Mouse (Mus musculus): ENCODE measurements around the gene Limch1.

DNA sequence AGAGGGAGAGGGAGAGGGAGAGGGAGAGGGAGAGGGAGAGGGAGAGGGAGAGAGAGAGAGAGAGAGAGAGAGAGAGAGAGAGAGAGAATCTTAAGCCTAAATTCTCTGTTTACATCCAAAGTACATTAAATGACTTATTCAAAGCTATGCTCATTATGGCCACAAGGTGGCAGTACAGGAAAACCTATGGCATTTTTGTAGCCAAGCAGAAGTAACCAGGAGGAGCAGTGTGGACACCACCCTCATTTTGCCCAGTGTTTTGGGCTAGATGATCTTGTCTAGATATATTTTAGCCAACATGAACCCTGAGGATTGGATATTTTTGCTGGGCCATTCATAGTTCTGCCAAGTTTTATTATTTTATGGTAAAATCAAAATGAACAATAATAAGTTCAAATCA, 48.5 kb upstream of the Limch1 start:
- TF ChIP-seq CTCF (IDR thresholded peaks at IDR 0.05; ENCODE audit: borderline replicate concordance, insufficient read depth, low read length) (0 out of 2 replicates have a peak, but pooled peaks have one; percentile 26), POLR2A (IDR thresholded peaks at IDR 0.05; ENCODE audit: low read depth, low read length) (no peak)
